Mouse (Mus musculus): Measurements from ENCODE around the gene Ccdc91. TPM values are rescaled to one million over a fixed set of nuclear protein-coding genes. Genes with fewer than 3 reads are reported as not detected.

The Ccdc91 gene
- polyA plus RNA-seq, 1 experiment = 17.5 TPM

GRCm38 (mm10) chr6:147559316-147559715, 83.7 kb downstream of the Ccdc91 start:
- DNase-seq = no peak
- Histone ChIP-seq H3K27me3 (ENCODE audit: control insufficient read depth, insufficient read depth, low read length) (no peaks in the 10 kb centered on the region), H3K36me3 (ENCODE audit: control insufficient read depth, insufficient read depth, low read length) (no peaks in the 10 kb centered on the region), H3K4me3 (ENCODE audit: control insufficient read depth, insufficient read depth, low read length) (no peak overlapping the region), H3K27ac (ENCODE audit: control insufficient read depth, insufficient read depth, low read length) (no peak overlapping the region), H3K4me1 (replicated peaks; ENCODE audit: control insufficient read depth, insufficient read depth, low read length) (no peaks in the 10 kb centered on the region)
- TF ChIP-seq CTCF (IDR thresholded peaks at IDR 0.05; ENCODE audit: borderline replicate concordance, control insufficient read depth, extremely low read depth, insufficient read depth, low read length, poor library complexity) = no peak
- TF ChIP-seq POLR2A (IDR thresholded peaks at IDR 0.05; ENCODE audit: control insufficient read depth, extremely low read depth, insufficient read depth, low read length, poor library complexity) = no peak
- WGBS = 96% methylated on average over 3 of the region's 3 CpGs

- no peaks in the 10 kb centered on the region for H3K36me3 ChIP-seq (ENCODE audit: control insufficient read depth, insufficient read depth, low read length)
- no peak overlapping the region for H3K27ac ChIP-seq (ENCODE audit: control insufficient read depth, insufficient read depth, low read length)
- H3K27me3 ChIP-seq (ENCODE audit: control insufficient read depth, insufficient read depth, low read length) = no peaks in the 10 kb centered on the region
- no peak overlapping the region for H3K4me3 ChIP-seq (ENCODE audit: control insufficient read depth, insufficient read depth, low read length)
- no peaks in the 10 kb centered on the region for H3K4me1 ChIP-seq (replicated peaks; ENCODE audit: control insufficient read depth, insufficient read depth, low read length)
- TF ChIP-seq CTCF (IDR thresholded peaks at IDR 0.05; ENCODE audit: borderline replicate concordance, control insufficient read depth, extremely low read depth, insufficient read depth, low read length, poor library complexity) (no peak), POLR2A (IDR thresholded peaks at IDR 0.05; ENCODE audit: control insufficient read depth, extremely low read depth, insufficient read depth, low read length, poor library complexity) (no peak)
- no peak for DNase-seq
Measured at GRCm38 (mm10) chr6:147560436-147560835, 84.8 kb downstream of the Ccdc91 start.

- Histone ChIP-seq H3K36me3 (ENCODE audit: control insufficient read depth, insufficient read depth, low read length) (no peaks in the 10 kb centered on the region), H3K27me3 (ENCODE audit: control insufficient read depth, insufficient read depth, low read length) (no peaks in the 10 kb centered on the region), H3K4me1 (replicated peaks; ENCODE audit: control insufficient read depth, insufficient read depth, low read length) (no peaks in the 10 kb centered on the region), H3K4me3 (ENCODE audit: control insufficient read depth, insufficient read depth, low read length) (no peak overlapping the region), H3K27ac (ENCODE audit: control insufficient read depth, insufficient read depth, low read length) (no peak overlapping the region)
- 94% methylated on average over 5 of the region's 5 CpGs for WGBS
- no peak for TF ChIP-seq CTCF (IDR thresholded peaks at IDR 0.05; ENCODE audit: borderline replicate concordance, control insufficient read depth, extremely low read depth, insufficient read depth, low read length, poor library complexity)
- no peak for TF ChIP-seq POLR2A (IDR thresholded peaks at IDR 0.05; ENCODE audit: control insufficient read depth, extremely low read depth, insufficient read depth, low read length, poor library complexity)
- DNase-seq = no peak
Measured at GRCm38 (mm10) chr6:147569246-147569645, 93.6 kb downstream of the Ccdc91 start.

GRCm38 (mm10) chr6:147573137-147573536, 97.5 kb downstream of the Ccdc91 start:
- Histone ChIP-seq H3K4me3 (ENCODE audit: control insufficient read depth, insufficient read depth, low read length) (no peak overlapping the region), H3K27me3 (ENCODE audit: control insufficient read depth, insufficient read depth, low read length) (no peaks in the 10 kb centered on the region), H3K4me1 (replicated peaks; ENCODE audit: control insufficient read depth, insufficient read depth, low read length) (0 out of 2 replicates have a peak, but pooled peaks cover 3% of the 10 kb centered on the region), H3K36me3 (ENCODE audit: control insufficient read depth, insufficient read depth, low read length) (no peaks in the 10 kb centered on the region), H3K27ac (ENCODE audit: control insufficient read depth, insufficient read depth, low read length) (no peak overlapping the region)
- TF ChIP-seq CTCF (IDR thresholded peaks at IDR 0.05; ENCODE audit: borderline replicate concordance, control insufficient read depth, extremely low read depth, insufficient read depth, low read length, poor library complexity) (no peak), POLR2A (IDR thresholded peaks at IDR 0.05; ENCODE audit: control insufficient read depth, extremely low read depth, insufficient read depth, low read length, poor library complexity) (no peak)
- WGBS = 77% methylated on average over 4 of the region's 4 CpGs
- no peak for DNase-seq

- H3K27ac ChIP-seq (ENCODE audit: control insufficient read depth, insufficient read depth, low read length) = no peak overlapping the region
- no peaks in the 10 kb centered on the region for H3K27me3 ChIP-seq (ENCODE audit: control insufficient read depth, insufficient read depth, low read length)
- WGBS = 41% methylated on average over 5 of the region's 5 CpGs
- no peak for DNase-seq
- no peak overlapping the region for H3K4me3 ChIP-seq (ENCODE audit: control insufficient read depth, insufficient read depth, low read length)
- 0 out of 2 replicates have a peak, but pooled peaks cover 3% of the 10 kb centered on the region for H3K4me1 ChIP-seq (replicated peaks; ENCODE audit: control insufficient read depth, insufficient read depth, low read length)
- H3K36me3 ChIP-seq (ENCODE audit: control insufficient read depth, insufficient read depth, low read length) = no peaks in the 10 kb centered on the region
- TF ChIP-seq POLR2A (IDR thresholded peaks at IDR 0.05; ENCODE audit: control insufficient read depth, extremely low read depth, insufficient read depth, low read length, poor library complexity) (no peak), CTCF (IDR thresholded peaks at IDR 0.05; ENCODE audit: borderline replicate concordance, control insufficient read depth, extremely low read depth, insufficient read depth, low read length, poor library complexity) (no peak)
Measured at GRCm38 (mm10) chr6:147574454-147575182, 99.0 kb downstream of the Ccdc91 start.

GRCm38 (mm10) chr6:147575183-147575784, 99.7 kb downstream of the Ccdc91 start:
- Histone ChIP-seq H3K27ac (ENCODE audit: control insufficient read depth, insufficient read depth, low read length) (no peak overlapping the region), H3K4me3 (ENCODE audit: control insufficient read depth, insufficient read depth, low read length) (no peak overlapping the region), H3K27me3 (ENCODE audit: control insufficient read depth, insufficient read depth, low read length) (no peaks in the 10 kb centered on the region), H3K36me3 (ENCODE audit: control insufficient read depth, insufficient read depth, low read length) (no peaks in the 10 kb centered on the region), H3K4me1 (replicated peaks; ENCODE audit: control insufficient read depth, insufficient read depth, low read length) (0 out of 2 replicates have a peak, but pooled peaks cover 3% of the 10 kb centered on the region)
- WGBS = 56% methylated on average over 11 of the region's 11 CpGs
- DNase-seq = no peak
- no peak for TF ChIP-seq CTCF (IDR thresholded peaks at IDR 0.05; ENCODE audit: borderline replicate concordance, control insufficient read depth, extremely low read depth, insufficient read depth, low read length, poor library complexity)
- TF ChIP-seq POLR2A (IDR thresholded peaks at IDR 0.05; ENCODE audit: control insufficient read depth, extremely low read depth, insufficient read depth, low read length, poor library complexity) = no peak
